Mouse (Mus musculus): Measurements from ENCODE around the gene Ankib1.

GRCm38 (mm10) chr5:3800041-3800440 is 2.7 kb downstream of the Ankib1 start:
- TF ChIP-seq CTCF (IDR thresholded peaks at IDR 0.05; ENCODE audit: control insufficient read depth, insufficient read depth, insufficient read length) (no peak), MAX (IDR thresholded peaks at IDR 0.05) (no peak)
